Mouse (Mus musculus): ENCODE results near the gene Epx.
"Not testable (repeated sequence)": the region's sequence is repeated elsewhere in the genome, so short reads cannot be mapped to it uniquely, and the experiment has no call there.

- not testable (repeated sequence) for TF ChIP-seq BHLHE40 (IDR thresholded peaks at IDR 0.05; ENCODE audit: borderline replicate concordance, low read depth, low read length); TAL1 (IDR thresholded peaks at IDR 0.05; ENCODE audit: low read length); CHD2 (IDR thresholded peaks at IDR 0.05; ENCODE audit: low read length)
- TF ChIP-seq CTCF (IDR thresholded peaks at IDR 0.05 in 2 of 3, conservative IDR thresholded peaks at IDR 0.05 in 1 of 3; ENCODE audit: control insufficient read depth in 1 of 3, insufficient read depth in 1 of 3, low read depth in 2 of 3, low read length in 3 of 3, poor library complexity in 1 of 3, severe bottlenecking in 1 of 3) (peak; percentile 16 to 56 (median 46); a peak in 5 of 6 replicates), ZNF384 (IDR thresholded peaks at IDR 0.05; ENCODE audit: low read depth, low read length) (0 out of 2 replicates have a peak, but pooled peaks have one; percentile 29)
Measured at GRCm38 (mm10) chr11:87866891-87867290, 8.4 kb downstream of the Epx start.

Data from MEL (cell line).